Mouse (Mus musculus) cerebellum, adult 2 months (tissue): ENCODE measurements at regions not wholly inside any gene's neighbourhood (a gene's known extent, or its start where the extent isn't known, plus 50 kb on each side); places are given as distances from the start of the nearest gene placed in this dataset.

Experiments
- CTCF ChIP-seq: fragments of 200-500 bp; IDR thresholded peaks from 2 replicates; pipeline ENCODE4 v1.5.1; 2011; ENCODE audit warnings: low read depth, mild to moderate bottlenecking, control low read depth, low read length, moderate library complexity, borderline replicate concordance; ENCODE audit not compliant: insufficient read depth
- POLR2A ChIP-seq: fragments of 200-500 bp; IDR thresholded peaks from 2 replicates; pipeline ENCODE4 v1.6.1; 2011; ENCODE audit warnings: low read length, control low read depth, borderline replicate concordance; ENCODE audit not compliant: insufficient read depth

DNA sequence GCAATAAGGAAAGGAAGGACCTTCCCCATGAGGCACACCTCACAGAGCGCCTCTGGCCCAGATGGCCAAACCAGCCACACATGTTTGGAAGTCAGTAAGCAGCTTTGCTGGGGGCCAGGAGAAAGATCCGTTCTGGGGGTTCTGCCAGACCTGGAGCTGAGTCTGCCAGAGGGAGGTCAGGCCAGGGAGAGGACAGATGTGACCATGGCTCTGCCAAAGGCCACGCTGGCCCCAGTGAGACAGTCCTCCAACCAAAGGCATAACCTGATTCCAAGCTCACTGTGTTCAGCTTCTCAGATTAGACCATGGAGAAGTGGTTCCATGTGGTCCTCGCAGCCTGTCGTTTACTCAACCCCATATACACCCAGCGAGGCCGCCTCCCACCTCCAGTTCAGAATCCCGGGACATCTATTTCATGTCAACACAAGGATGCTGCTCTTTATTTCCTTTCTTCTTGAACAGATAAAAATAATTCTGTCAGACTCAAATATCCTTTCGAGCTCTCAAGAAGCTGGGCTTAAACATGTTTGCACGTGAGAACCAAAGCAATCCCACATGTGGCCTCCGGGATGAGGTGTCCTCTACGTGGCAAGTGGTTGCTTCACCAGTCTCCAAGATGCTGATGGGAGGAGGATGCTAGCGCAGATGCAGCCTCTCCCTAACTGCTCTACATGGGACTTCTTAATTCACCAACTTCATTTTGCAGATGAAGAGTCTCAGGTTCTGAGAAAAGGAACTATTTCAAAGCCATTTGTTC lies 130.1 kb upstream of the Usp24 start:
- no peak for TF ChIP-seq POLR2A
- TF ChIP-seq CTCF: no peak
